Mouse (Mus musculus): ENCODE measurements at regions not wholly inside any gene's neighbourhood (a gene's known extent, or its start where the extent isn't known, plus 50 kb on each side); places are given as distances from the start of the nearest gene placed in this dataset.

GRCm38 (mm10) chr7:129980501-129980900 is 388.8 kb downstream of the Wdr11 start:
- no peak for TF ChIP-seq POLR2A (IDR thresholded peaks at IDR 0.05; ENCODE audit: low read depth, low read length)
- no peak for TF ChIP-seq MAX (IDR thresholded peaks at IDR 0.05; ENCODE audit: low read length)
- no peak for TF ChIP-seq CHD2 (IDR thresholded peaks at IDR 0.05; ENCODE audit: low read length)
- no peak for TF ChIP-seq ZNF384 (IDR thresholded peaks at IDR 0.05; ENCODE audit: low read depth, low read length)

All from CH12.LX (cell line).